Mouse (Mus musculus) cortical plate, adult 2 months (tissue): ENCODE results near the gene Spc24.

ENCODE experiments used
- CTCF ChIP-seq: fragments of 200-500 bp; IDR thresholded peaks from 2 replicates; pipeline ENCODE4 v1.5.1; 2011; ENCODE audit warnings: mild to moderate bottlenecking, control low read depth, low read length; ENCODE audit not compliant: insufficient read depth; ENCODE audit errors: extremely low read depth
- POLR2A ChIP-seq: fragments of 200-500 bp; IDR thresholded peaks from 2 replicates; pipeline ENCODE4 v1.6.1; 2011; ENCODE audit warnings: mild to moderate bottlenecking, low read length, control low read depth; ENCODE audit not compliant: insufficient read depth; ENCODE audit errors: extremely low read depth

DNA sequence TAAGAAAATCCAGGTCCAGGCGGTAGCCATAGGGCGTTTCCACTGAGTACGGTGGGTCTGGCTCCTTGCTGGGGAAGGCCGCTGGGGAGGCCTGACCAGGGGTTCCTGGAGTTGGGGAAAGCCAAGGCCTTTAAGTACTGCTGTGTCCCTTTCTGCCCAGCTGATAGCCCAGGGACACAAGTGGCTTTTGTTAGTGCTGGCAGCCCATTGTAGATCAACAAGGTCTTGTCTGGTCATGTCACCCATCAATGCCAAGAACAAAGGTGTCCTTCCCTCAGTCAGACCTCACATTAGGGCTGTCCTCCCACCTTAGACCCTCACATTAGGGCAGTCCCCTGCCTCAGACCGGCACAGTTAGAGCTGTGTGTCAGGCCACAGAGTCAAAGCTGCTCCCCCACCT is 35.5 kb upstream of the Spc24 start:
- TF ChIP-seq CTCF (no peak), POLR2A (no peak)
